Mouse (Mus musculus): ENCODE data around the gene Iqschfp. TPM values are rescaled to one million over a fixed set of nuclear protein-coding genes. Genes with fewer than 3 reads are reported as not detected.

Iqschfp gene
- polyA plus RNA-seq, 1 experiment from 2014 or later = 0.10 TPM

DNA sequence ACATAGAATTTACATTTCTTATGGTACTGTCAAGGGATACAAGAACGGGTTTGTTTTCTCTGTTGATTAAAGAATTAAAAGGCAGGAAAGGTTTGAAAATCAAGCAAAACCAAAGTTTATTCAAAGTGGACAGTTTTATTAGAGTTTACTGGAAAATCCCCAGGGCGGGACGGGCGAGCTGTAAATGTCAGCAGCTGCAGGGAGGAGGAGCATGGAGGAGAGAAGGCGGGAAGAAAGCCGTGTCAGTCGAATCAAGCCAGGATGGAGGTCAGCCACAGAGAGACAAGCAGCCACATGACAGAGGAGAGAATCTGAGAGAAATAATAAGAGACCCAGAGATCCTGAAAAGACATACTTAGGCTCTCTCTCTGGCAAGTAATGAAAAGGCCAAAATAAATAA is 487.2 kb downstream of the Iqschfp start:
- Histone ChIP-seq H3K27ac (no peak overlapping the region), H3K36me3 (no peaks in the 10 kb centered on the region), H3K4me3 (replicated peaks) (no peak overlapping the region), H3K9ac (no peak overlapping the region), H3K4me2 (no peak overlapping the region), H3K27me3 (replicated peaks) (no peaks in the 10 kb centered on the region), H3K4me1 (no peaks in the 10 kb centered on the region), H3K9me3 (no peaks in the 10 kb centered on the region)
- WGBS = 41% methylated on average over 7 of the region's 7 CpGs
- no peak for ATAC-seq (ENCODE audit: insufficient read depth, low FRiP score, low read depth)

DNA sequence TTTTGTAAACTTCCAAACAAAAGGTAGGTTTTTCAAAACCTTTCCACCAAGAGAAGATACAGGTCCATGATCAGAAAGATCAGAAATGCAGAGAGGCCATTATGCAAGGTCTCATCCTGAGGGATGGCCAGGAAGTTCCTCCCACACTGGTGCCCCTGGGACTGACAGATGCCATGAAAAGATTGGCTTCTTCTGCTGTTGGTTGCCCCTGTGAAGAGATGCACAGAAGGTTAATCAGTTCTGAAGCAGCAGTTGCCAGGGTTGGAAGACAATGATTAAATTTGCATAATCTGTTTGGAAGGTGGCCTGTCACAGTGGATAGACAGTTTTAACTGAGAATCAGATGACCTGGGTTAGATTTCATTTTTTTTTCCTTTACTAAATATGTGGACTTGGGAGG is 491.6 kb downstream of the Iqschfp start:
- H3K27ac ChIP-seq = no peak overlapping the region
- H3K9me3 ChIP-seq = no peaks in the 10 kb centered on the region
- no peak overlapping the region for H3K4me2 ChIP-seq
- H3K9ac ChIP-seq = no peak overlapping the region
- no peaks in the 10 kb centered on the region for H3K27me3 ChIP-seq (replicated peaks)
- ATAC-seq (ENCODE audit: insufficient read depth, low FRiP score, low read depth) = no peak
- H3K4me3 ChIP-seq (replicated peaks) = no peak overlapping the region
- no peaks in the 10 kb centered on the region for H3K36me3 ChIP-seq
- H3K4me1 ChIP-seq = no peaks in the 10 kb centered on the region

DNA sequence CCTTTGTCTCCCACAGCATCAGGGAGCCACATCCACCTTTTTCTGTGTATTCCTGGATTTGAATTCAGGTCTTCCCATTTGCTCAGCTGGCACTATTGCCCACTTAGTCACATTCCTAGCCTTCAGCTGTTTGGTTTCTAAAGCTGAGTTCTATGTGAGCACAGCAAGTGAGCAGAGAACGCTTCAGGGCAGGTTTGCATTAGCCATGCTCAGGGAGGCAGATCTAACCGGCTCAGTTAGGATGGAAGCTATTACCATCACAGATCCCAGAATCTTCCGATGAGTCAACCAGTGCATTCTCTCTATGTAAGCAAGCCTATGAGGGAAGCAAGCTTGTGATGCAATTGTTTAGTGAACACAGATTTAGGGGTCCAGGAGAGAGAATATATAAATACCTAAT is 493.5 kb downstream of the Iqschfp start:
- Histone ChIP-seq H3K27me3 (replicated peaks) (no peaks in the 10 kb centered on the region), H3K4me3 (replicated peaks) (no peak overlapping the region), H3K9ac (no peak overlapping the region), H3K9me3 (no peaks in the 10 kb centered on the region), H3K36me3 (no peaks in the 10 kb centered on the region), H3K4me2 (no peak overlapping the region), H3K27ac (no peak overlapping the region), H3K4me1 (no peaks in the 10 kb centered on the region)
- ATAC-seq (ENCODE audit: insufficient read depth, low FRiP score, low read depth) = no peak
- 87% methylated on average over 3 of the region's 3 CpGs for WGBS

DNA sequence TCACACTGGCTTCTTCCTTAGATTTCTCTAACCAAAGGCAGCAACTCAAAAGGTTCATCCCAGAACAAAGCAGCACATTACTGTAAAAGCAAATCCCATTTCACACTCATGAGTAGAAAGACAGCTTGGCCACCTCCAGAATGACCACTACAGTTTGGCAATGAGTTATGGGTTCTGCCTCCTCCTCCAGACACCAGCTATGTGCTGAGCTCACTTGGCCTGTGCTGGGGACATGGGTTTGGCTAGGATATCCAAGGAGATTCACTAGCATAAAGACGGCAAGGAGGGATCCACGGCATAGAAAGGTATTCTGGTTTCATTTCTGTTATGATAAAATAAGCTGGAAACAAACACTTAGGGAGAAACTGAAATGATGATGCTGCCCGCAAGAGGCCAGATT is 496.0 kb downstream of the Iqschfp start:
- no peak overlapping the region for H3K27ac ChIP-seq
- no peak overlapping the region for H3K9ac ChIP-seq
- WGBS = 90% methylated on average over 3 of the region's 3 CpGs
- no peaks in the 10 kb centered on the region for H3K27me3 ChIP-seq (replicated peaks)
- H3K36me3 ChIP-seq = no peaks in the 10 kb centered on the region
- H3K4me3 ChIP-seq (replicated peaks) = no peak overlapping the region
- no peak for ATAC-seq (ENCODE audit: insufficient read depth, low FRiP score, low read depth)
- no peaks in the 10 kb centered on the region for H3K4me1 ChIP-seq
- no peaks in the 10 kb centered on the region for H3K9me3 ChIP-seq
- H3K4me2 ChIP-seq = no peak overlapping the region

DNA sequence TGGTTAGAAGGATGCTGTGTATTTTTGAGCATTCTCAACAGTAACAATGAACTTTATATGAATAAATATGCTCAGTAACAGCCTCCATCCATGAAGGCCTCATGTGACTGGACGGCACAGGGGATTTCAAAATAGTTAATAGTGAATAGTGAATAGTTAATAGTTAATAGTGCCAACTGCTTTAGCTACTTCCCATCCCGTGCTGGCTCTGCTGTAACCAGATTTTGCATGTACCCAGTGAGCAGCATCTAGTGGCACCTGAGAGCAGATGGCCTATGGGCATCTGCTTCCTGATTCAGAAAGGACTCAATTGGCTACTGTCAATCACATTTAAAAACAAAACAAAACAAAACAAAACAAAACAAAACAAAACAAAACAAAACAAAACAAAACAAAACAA is 501.5 kb downstream of the Iqschfp start:
- no peaks in the 10 kb centered on the region for H3K9me3 ChIP-seq
- H3K4me1 ChIP-seq = no peaks in the 10 kb centered on the region
- no peak overlapping the region for H3K27ac ChIP-seq
- no peak overlapping the region for H3K4me3 ChIP-seq (replicated peaks)
- ATAC-seq (ENCODE audit: insufficient read depth, low FRiP score, low read depth) = no peak
- H3K9ac ChIP-seq = no peak overlapping the region
- H3K36me3 ChIP-seq = no peaks in the 10 kb centered on the region
- WGBS = 80% methylated on average over 2 of the region's 2 CpGs
- H3K4me2 ChIP-seq = no peak overlapping the region
- H3K27me3 ChIP-seq (replicated peaks) = no peaks in the 10 kb centered on the region

DNA sequence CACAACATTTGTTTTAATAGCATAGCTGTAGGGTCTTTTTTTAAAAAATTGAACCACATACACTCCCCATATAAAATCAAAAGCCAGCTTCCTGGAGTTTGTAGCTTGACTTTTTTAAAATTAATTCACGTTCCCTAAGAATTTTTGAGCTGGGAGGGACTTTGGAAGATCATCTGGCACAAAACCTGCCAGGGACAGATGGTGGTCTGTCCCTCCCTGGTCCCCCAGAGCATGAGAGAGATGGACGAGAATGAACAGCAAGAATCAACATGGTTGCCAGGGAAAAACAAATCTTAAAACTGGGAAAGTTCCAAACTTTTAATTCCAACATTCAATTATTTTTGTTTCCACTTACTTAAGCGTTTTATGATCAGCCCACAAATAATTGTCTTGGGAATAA is 506.7 kb downstream of the Iqschfp start:
- no peak for ATAC-seq (ENCODE audit: insufficient read depth, low FRiP score, low read depth)
- H3K27ac ChIP-seq = no peak overlapping the region
- WGBS = 74% methylated on average over 3 of the region's 3 CpGs
- H3K36me3 ChIP-seq = no peaks in the 10 kb centered on the region
- H3K4me2 ChIP-seq = no peak overlapping the region
- no peaks in the 10 kb centered on the region for H3K9me3 ChIP-seq
- H3K4me1 ChIP-seq = no peaks in the 10 kb centered on the region
- H3K27me3 ChIP-seq (replicated peaks) = no peaks in the 10 kb centered on the region
- H3K9ac ChIP-seq = no peak overlapping the region
- no peak overlapping the region for H3K4me3 ChIP-seq (replicated peaks)

DNA sequence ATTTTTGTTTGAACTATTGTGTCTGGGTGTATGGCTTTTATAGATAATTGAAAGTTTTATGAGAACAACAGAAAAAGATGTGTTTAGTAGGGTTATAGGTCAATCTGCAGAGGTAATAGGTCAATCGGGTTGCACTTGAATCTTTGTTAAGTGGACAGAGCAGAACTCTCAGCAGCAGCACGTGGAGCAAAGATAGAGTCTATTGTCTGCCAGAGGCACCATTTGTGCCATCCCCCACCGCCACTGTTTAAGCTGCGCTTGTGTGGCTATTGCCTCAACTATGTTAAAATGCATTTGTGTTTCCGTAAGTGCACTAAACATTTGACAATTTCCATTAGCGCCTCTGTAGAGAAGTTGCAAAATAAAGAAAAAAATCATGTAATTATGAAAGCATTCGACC is 508.1 kb downstream of the Iqschfp start:
- ATAC-seq (ENCODE audit: insufficient read depth, low FRiP score, low read depth) = no peak
- Histone ChIP-seq H3K9ac (no peak overlapping the region), H3K36me3 (no peaks in the 10 kb centered on the region), H3K9me3 (no peaks in the 10 kb centered on the region), H3K4me1 (no peaks in the 10 kb centered on the region), H3K4me3 (replicated peaks) (no peak overlapping the region), H3K27me3 (replicated peaks) (no peaks in the 10 kb centered on the region), H3K27ac (no peak overlapping the region), H3K4me2 (no peak overlapping the region)
- WGBS = 74% methylated on average over 7 of the region's 7 CpGs

DNA sequence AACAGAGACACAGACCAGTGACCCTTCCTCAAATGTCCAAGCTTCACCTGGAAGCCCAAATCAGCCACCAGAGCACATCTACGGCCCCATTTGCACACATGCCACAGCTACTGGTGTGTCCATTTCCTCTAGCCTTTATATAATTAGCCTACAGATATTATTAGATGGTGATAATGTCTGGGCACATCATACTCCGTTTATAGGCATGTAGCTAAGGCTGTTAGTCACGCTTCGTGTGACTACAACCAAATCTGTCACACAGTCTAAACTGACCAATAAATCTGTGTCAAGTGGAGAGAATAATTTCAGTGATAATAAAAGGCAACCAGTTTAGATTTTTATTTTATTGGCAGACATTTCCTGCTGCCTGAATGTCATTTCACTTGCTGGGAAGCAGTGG is 511.3 kb downstream of the Iqschfp start:
- ATAC-seq (ENCODE audit: insufficient read depth, low FRiP score, low read depth) = no peak
- Histone ChIP-seq H3K36me3 (no peaks in the 10 kb centered on the region), H3K9me3 (no peaks in the 10 kb centered on the region), H3K4me3 (replicated peaks) (no peak overlapping the region), H3K27ac (no peak overlapping the region), H3K4me2 (no peak overlapping the region), H3K9ac (no peak overlapping the region), H3K27me3 (replicated peaks) (no peaks in the 10 kb centered on the region), H3K4me1 (no peaks in the 10 kb centered on the region)
- WGBS = 86% methylated on average over 4 of the region's 4 CpGs

DNA sequence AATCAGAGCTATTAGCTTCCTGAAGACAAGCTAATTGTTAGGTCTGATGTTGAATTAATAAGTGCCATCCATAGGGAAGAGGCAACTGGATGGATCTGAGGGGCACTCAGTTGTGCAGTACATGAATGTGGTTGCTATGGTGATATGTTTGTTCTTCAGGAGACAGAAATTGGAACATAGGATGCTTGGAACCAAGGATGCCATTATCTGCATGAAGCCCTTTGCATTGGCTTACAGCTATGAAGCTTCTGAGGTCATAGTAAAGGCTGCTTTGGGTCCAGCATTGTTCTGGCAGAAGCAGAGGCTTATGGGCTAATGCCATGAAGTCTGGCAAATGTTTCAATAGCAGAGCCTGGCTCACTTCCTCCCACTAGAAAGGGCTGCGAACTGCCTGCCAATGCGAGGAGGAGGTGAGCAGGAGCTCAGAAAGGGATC is 511.8 kb downstream of the Iqschfp start:
- no peak overlapping the region for H3K4me2 ChIP-seq
- H3K9ac ChIP-seq = no peak overlapping the region
- ATAC-seq (ENCODE audit: insufficient read depth, low FRiP score, low read depth) = no peak
- no peak overlapping the region for H3K4me3 ChIP-seq (replicated peaks)
- no peaks in the 10 kb centered on the region for H3K36me3 ChIP-seq
- no peaks in the 10 kb centered on the region for H3K4me1 ChIP-seq
- H3K9me3 ChIP-seq = no peaks in the 10 kb centered on the region
- H3K27me3 ChIP-seq (replicated peaks) = no peaks in the 10 kb centered on the region
- H3K27ac ChIP-seq = no peak overlapping the region
- 82% methylated on average over 2 of the region's 2 CpGs for WGBS

DNA sequence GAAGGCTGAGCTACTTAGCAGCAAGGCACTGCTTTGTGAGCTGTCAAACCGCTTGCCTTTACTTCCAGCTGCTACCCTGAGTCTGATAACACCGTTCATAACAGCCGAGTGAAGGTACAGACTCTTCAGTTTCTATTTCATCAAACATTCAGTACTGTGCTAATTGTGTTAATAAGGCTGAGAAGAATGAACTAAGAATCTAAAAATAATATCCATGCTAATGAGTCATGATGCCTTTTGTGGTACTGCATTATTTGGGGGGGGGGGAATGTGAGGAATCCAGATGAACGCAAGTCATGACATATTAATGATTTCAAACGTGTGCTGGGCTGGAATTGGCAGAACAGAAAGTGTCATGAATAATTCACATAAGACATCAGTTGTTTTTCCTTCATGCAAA is 513.7 kb downstream of the Iqschfp start:
- Histone ChIP-seq H3K36me3 (no peaks in the 10 kb centered on the region), H3K4me3 (replicated peaks) (no peak overlapping the region), H3K4me1 (no peaks in the 10 kb centered on the region), H3K9ac (no peak overlapping the region), H3K27ac (no peak overlapping the region), H3K27me3 (replicated peaks) (no peaks in the 10 kb centered on the region), H3K9me3 (no peaks in the 10 kb centered on the region), H3K4me2 (no peak overlapping the region)
- 68% methylated on average over 5 of the region's 5 CpGs for WGBS
- ATAC-seq (ENCODE audit: insufficient read depth, low FRiP score, low read depth) = no peak

DNA sequence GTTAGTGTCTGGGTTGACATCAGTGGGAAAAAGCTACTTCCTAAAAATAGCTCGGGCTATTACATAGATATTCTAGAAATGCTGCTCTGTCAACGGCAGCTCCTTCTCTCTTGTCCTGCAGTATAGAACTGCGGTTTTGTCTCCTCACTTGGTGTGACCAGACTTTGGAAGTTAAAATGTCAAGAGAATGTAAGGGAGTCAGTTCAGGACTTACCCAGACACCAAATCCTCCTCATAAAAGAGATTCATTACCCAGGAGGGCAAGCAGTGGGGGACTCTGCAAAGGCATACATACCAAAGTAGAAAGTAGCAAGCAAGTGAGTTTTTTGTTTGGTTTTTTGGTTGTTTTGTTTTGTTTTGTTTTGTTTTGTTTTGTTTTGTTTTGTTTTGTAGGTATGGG is 520.2 kb downstream of the Iqschfp start:
- WGBS = 71% methylated on average over 3 of the region's 3 CpGs
- no peak overlapping the region for H3K4me2 ChIP-seq
- no peak overlapping the region for H3K27ac ChIP-seq
- no peak overlapping the region for H3K9ac ChIP-seq
- no peaks in the 10 kb centered on the region for H3K27me3 ChIP-seq (replicated peaks)
- H3K4me1 ChIP-seq = no peaks in the 10 kb centered on the region
- no peak for ATAC-seq (ENCODE audit: insufficient read depth, low FRiP score, low read depth)
- H3K36me3 ChIP-seq = no peaks in the 10 kb centered on the region
- no peak overlapping the region for H3K4me3 ChIP-seq (replicated peaks)
- no peaks in the 10 kb centered on the region for H3K9me3 ChIP-seq

DNA sequence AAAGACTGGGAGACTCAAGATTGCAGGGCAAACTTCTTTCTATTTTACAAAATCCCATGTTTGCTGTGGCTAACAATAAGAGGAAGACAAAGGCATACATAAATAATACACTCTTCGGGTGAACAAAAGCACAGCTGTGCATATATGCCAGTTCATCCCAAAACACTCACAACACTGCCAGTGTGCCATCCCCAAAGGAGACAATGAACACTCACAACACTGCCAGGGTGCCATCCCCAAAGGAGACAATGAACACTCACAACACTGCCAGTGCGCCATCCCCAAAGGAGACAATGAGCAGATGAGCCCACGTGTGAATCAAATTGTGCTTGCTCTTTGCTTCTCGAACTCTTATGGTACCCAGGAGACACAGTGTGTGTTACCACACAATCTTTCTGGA is 527.8 kb downstream of the Iqschfp start:
- H3K4me3 ChIP-seq (replicated peaks) = no peak overlapping the region
- no peaks in the 10 kb centered on the region for H3K27me3 ChIP-seq (replicated peaks)
- WGBS = 79% methylated on average over 4 of the region's 4 CpGs
- H3K4me2 ChIP-seq = no peak overlapping the region
- no peaks in the 10 kb centered on the region for H3K36me3 ChIP-seq
- H3K9me3 ChIP-seq = no peaks in the 10 kb centered on the region
- H3K27ac ChIP-seq = no peak overlapping the region
- ATAC-seq (ENCODE audit: insufficient read depth, low FRiP score, low read depth) = no peak
- H3K4me1 ChIP-seq = no peaks in the 10 kb centered on the region
- no peak overlapping the region for H3K9ac ChIP-seq

DNA sequence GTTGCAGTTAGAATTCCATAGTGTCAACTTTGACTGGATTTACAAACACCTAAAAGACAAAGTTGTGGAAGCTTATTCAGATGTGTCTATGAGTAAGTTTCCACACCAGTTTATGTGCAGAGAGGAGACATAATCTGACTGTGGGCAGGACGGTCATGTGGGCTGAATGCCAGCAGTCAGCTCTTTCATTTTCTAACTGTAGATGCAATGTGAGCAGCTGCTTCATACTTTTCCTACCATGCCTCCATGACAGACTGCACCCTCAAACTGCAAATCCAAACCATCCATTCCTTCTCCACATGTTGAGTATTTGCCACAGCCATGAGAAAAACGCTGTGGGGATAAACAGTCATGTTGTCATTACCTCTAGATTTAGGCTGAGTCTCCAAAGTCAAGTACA is 528.9 kb downstream of the Iqschfp start:
- no peak overlapping the region for H3K4me3 ChIP-seq (replicated peaks)
- no peak overlapping the region for H3K4me2 ChIP-seq
- no peak for ATAC-seq (ENCODE audit: insufficient read depth, low FRiP score, low read depth)
- 75% methylated on average over 2 of the region's 2 CpGs for WGBS
- H3K4me1 ChIP-seq = no peaks in the 10 kb centered on the region
- H3K9me3 ChIP-seq = no peaks in the 10 kb centered on the region
- H3K9ac ChIP-seq = no peak overlapping the region
- no peak overlapping the region for H3K27ac ChIP-seq
- H3K27me3 ChIP-seq (replicated peaks) = no peaks in the 10 kb centered on the region
- no peaks in the 10 kb centered on the region for H3K36me3 ChIP-seq
